Mouse (Mus musculus) forebrain, postnatal 0 days (tissue): ENCODE measurements around the gene Lcn5. TPM values are rescaled to one million over a fixed set of nuclear protein-coding genes. Genes with fewer than 3 reads are reported as not detected.
"Not testable (repeated sequence)": the region's sequence is repeated elsewhere in the genome, so short reads cannot be mapped to it uniquely, and the experiment has no call there.

Source experiments
- ATAC-seq: fragments of 200-750 bp; cut with Nextera tagmentation; 2 replicates; pipeline ENCODE4 v1.8.0; 2017; ENCODE audit warnings: mild to moderate bottlenecking, moderate library complexity
- DNase-seq: peaks from one replicate; pipeline ENCODE4 v3.0.0-alpha.2; 2015
- H3K27ac ChIP-seq: fragments of 300-500 bp; sonication (generic); 2 replicates; pipeline ENCODE4 v1.5.1; 2014; ENCODE audit warnings: low read depth, mild to moderate bottlenecking, antibody characterized with exemption, low read length, moderate library complexity, mixed read lengths
- H3K27me3 ChIP-seq: fragments of 300-500 bp; sonication (generic); 2 replicates; pipeline ENCODE4 v1.6.1; 2014; ENCODE audit warnings: mild to moderate bottlenecking, low read length, mixed read lengths; ENCODE audit not compliant: insufficient read depth
- H3K36me3 ChIP-seq: fragments of 300-500 bp; sonication (generic); 2 replicates; pipeline ENCODE4 v1.6.1; 2014; ENCODE audit warnings: mild to moderate bottlenecking, moderate library complexity; ENCODE audit not compliant: insufficient read depth
- H3K4me1 ChIP-seq: fragments of 300-500 bp; sonication (generic); 2 replicates; pipeline ENCODE4 v1.6.1; 2014; ENCODE audit warnings: antibody characterized with exemption; ENCODE audit not compliant: insufficient read depth
- H3K4me2 ChIP-seq: fragments of 300-500 bp; sonication (generic); 2 replicates; pipeline ENCODE4 v1.6.1; 2014; ENCODE audit warnings: low read depth, mild to moderate bottlenecking, moderate library complexity
- H3K4me3 ChIP-seq: fragments of 300-500 bp; sonication (generic); 2 replicates; pipeline ENCODE4 v1.5.1; 2014; ENCODE audit warnings: low read depth, low read length, mixed read lengths
- H3K9ac ChIP-seq: fragments of 300-500 bp; sonication (generic); 2 replicates; pipeline ENCODE4 v1.6.1; 2014; ENCODE audit warnings: mild to moderate bottlenecking
- H3K9me3 ChIP-seq: fragments of 300-500 bp; sonication (generic); 2 replicates; pipeline ENCODE4 v1.6.1; 2016; ENCODE audit warnings: low read length
- CTCF ChIP-seq: sonication (generic); IDR thresholded peaks from 2 replicates; pipeline ENCODE4 v1.5.1; 2016; ENCODE audit warnings: antibody characterized with exemption, control low read depth, low read depth
- whole genome bisulfite sequencing: fragments of 180-500 bp; shearing (Covaris S2); extraction: QIAGEN DNeasy Blood & Tissue Kit; methylation state at CpG from one replicate; pipeline ENCODE4 v1.1.7; 2014; 5-methylcytosine and 5-hydroxymethylcytosine counted together
- polyA plus RNA-seq: library from polyadenylated mRNA; unstranded; fragments of >200 nt; fragmentation: Nextera tagmentation; extraction: Ambion mirVana; gene quantifications from 2 replicates; pipeline ENCODE4 v1.2.1, GENCODE M21; 2015
- total RNA-seq: library from RNA; depleted of rRNA; stranded (reverse); fragments of >200 nt; gene quantifications from 2 replicates; pipeline ENCODE4 v1.2.3, GENCODE M21; 2014

The Lcn5 gene
- total and polyA plus RNA-seq, 2 experiments from 2014 or later, result not detected

DNA sequence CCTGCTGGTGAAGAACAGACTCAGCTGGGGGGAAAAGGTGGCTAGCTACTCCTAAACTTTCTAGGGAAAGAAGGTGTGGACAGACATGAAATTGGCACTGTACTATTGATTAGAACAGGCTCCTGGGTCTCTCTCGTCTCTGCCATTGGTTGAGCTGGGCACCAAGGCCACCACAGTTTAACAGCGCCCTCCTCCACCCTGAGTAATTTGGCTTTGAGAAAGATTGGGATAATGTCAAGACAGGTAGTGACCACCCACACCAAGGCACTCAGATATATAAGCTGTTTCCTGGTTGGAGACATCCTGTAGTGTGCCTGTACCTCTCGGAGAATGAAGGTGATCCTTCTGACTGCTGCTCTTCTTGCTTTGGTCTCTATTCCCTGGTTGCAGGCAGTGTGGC lies 18.7 kb downstream of the Lcn5 start, which contains the start of gene Lcn6:
Gene Lcn6 (plus strand): TSS at position 301 of the 400 bp plus-strand sequence.
- DNase-seq, result no peak
- 88% methylated on average over 3 of the region's 3 CpGs for WGBS
- no peak for ATAC-seq

GRCm38 (mm10) chr2:25679559-25679958 lies 21.8 kb downstream of the Lcn5 start:
- Histone ChIP-seq H3K36me3 (no peaks in the 10 kb centered on the region), H3K27ac (no peak overlapping the region), H3K27me3 (no peaks in the 10 kb centered on the region; the same call in 1 of the 2 replicates), H3K4me3 (no peak overlapping the region), H3K9me3 (no peaks in the 10 kb centered on the region), H3K4me2 (no peak overlapping the region), H3K4me1 (no peaks in the 10 kb centered on the region), H3K9ac (no peak overlapping the region)
- WGBS, result 80% methylated on average over 6 of the region's 6 CpGs
- ATAC-seq (no peak), DNase-seq (no peak)
- TF ChIP-seq CTCF, result no peak

More for the DNA sequence above, 18.7 kb downstream of the Lcn5 start, which contains the start of gene Lcn6:
- H3K36me3 ChIP-seq, result no peaks in the 10 kb centered on the region
- no peak within 1 kb of the TSS for H3K4me2 ChIP-seq
- no peaks in the 10 kb centered on the region for H3K4me1 ChIP-seq
- no peak within 1 kb of the TSS for H3K27ac ChIP-seq
- no peak within 1 kb of the TSS for H3K9ac ChIP-seq
- H3K9me3 ChIP-seq, result no peaks in the 10 kb centered on the region
- no peaks in the 10 kb centered on the region; the same call in 1 of the 2 replicates for H3K27me3 ChIP-seq
- no peak for TF ChIP-seq CTCF
- no peak within 1 kb of the TSS for H3K4me3 ChIP-seq

- no peaks in the 10 kb centered on the region for H3K4me1 ChIP-seq
- H3K9ac ChIP-seq, result no peak within 1 kb of the TSS
- no peak within 1 kb of the TSS for H3K4me2 ChIP-seq
- TF ChIP-seq CTCF, result no peak
- WGBS, result 76% methylated on average over 2 of the region's 2 CpGs
- no peak for DNase-seq
- no peak within 1 kb of the TSS for H3K27ac ChIP-seq
- no peaks in the 10 kb centered on the region for H3K9me3 ChIP-seq
- H3K4me3 ChIP-seq, result no peak within 1 kb of the TSS
- no peaks in the 10 kb centered on the region for H3K36me3 ChIP-seq
- no peaks in the 10 kb centered on the region for H3K27me3 ChIP-seq
- no peak for ATAC-seq
Observed at GRCm38 (mm10) chr2:25682426-25682825, 24.7 kb downstream of the Lcn5 start, which contains the start of gene Lcn10. Gene Lcn10 (plus strand): TSS chr2:25682726.

- WGBS, result 62% methylated on average over 4 of the region's 4 CpGs
- no peaks in the 10 kb centered on the region for H3K9me3 ChIP-seq
- H3K4me1 ChIP-seq, result no peaks in the 10 kb centered on the region
- no peak overlapping the region for H3K9ac ChIP-seq
- ATAC-seq (no peak), DNase-seq (no peak)
- no peak overlapping the region for H3K4me3 ChIP-seq
- no peak for TF ChIP-seq CTCF
- H3K36me3 ChIP-seq, result no peaks in the 10 kb centered on the region
- H3K27ac ChIP-seq, result no peak overlapping the region
- H3K4me2 ChIP-seq, result no peak overlapping the region
- H3K27me3 ChIP-seq, result no peaks in the 10 kb centered on the region
Observed at GRCm38 (mm10) chr2:25686941-25687340, 29.2 kb downstream of the Lcn5 start.

- DNase-seq, result peak; percentile 47
- no peaks in the 10 kb centered on the region for H3K9me3 ChIP-seq
- no peak overlapping the region for H3K9ac ChIP-seq
- H3K27ac ChIP-seq, result no peak overlapping the region
- no peak overlapping the region for H3K4me3 ChIP-seq
- H3K27me3 ChIP-seq, result no peaks in the 10 kb centered on the region
- no peak overlapping the region for H3K4me2 ChIP-seq
- no peaks in the 10 kb centered on the region for H3K4me1 ChIP-seq
- peak; percentile 79 for TF ChIP-seq CTCF
- no peaks in the 10 kb centered on the region for H3K36me3 ChIP-seq
- ATAC-seq, result no peak
Observed at GRCm38 (mm10) chr2:25694605-25695004, 36.9 kb downstream of the Lcn5 start.

- TF ChIP-seq CTCF, result no peak
- Histone ChIP-seq H3K9ac (no peak overlapping the region), H3K4me1 (no peaks in the 10 kb centered on the region), H3K27ac (no peak overlapping the region), H3K36me3 (no peaks in the 10 kb centered on the region), H3K27me3 (no peaks in the 10 kb centered on the region), H3K9me3 (no peaks in the 10 kb centered on the region), H3K4me3 (no peak overlapping the region), H3K4me2 (no peak overlapping the region)
- ATAC-seq (no peak), DNase-seq (no peak)
- WGBS, result 74% methylated on average over 4 of the region's 4 CpGs
Observed at GRCm38 (mm10) chr2:25696951-25697350, 39.2 kb downstream of the Lcn5 start.

GRCm38 (mm10) chr2:25698696-25699095 lies 40.9 kb downstream of the Lcn5 start:
- H3K4me3 ChIP-seq, result no peak overlapping the region
- ATAC-seq, result no peak
- no peaks in the 10 kb centered on the region for H3K4me1 ChIP-seq
- H3K27ac ChIP-seq, result no peak overlapping the region
- H3K9me3 ChIP-seq, result no peaks in the 10 kb centered on the region
- H3K9ac ChIP-seq, result no peak overlapping the region
- no peaks in the 10 kb centered on the region for H3K36me3 ChIP-seq
- H3K4me2 ChIP-seq, result no peak overlapping the region
- WGBS, result 87% methylated on average over 2 of the region's 2 CpGs
- no peak for TF ChIP-seq CTCF
- no peak for DNase-seq
- no peaks in the 10 kb centered on the region for H3K27me3 ChIP-seq

GRCm38 (mm10) chr2:25699743-25700142 lies 42.0 kb downstream of the Lcn5 start, which contains the start of gene Obp2a:
Gene Obp2a (plus strand): TSS chr2:25700043.
- not testable (repeated sequence) for H3K36me3 ChIP-seq, H3K4me3 ChIP-seq, H3K9me3 ChIP-seq, ATAC-seq, H3K27ac ChIP-seq, H3K27me3 ChIP-seq, H3K4me1 ChIP-seq, H3K4me2 ChIP-seq, H3K9ac ChIP-seq, DNase-seq
- 89% methylated on average over 3 of the region's 3 CpGs for WGBS
